Mouse (Mus musculus) liver, adult 2 months (tissue): Measurements from ENCODE around the gene Cyth4.

ENCODE experiments used
- CTCF ChIP-seq: fragments of 200-500 bp; IDR thresholded peaks from 2 replicates; pipeline ENCODE4 v1.5.1; 2011; ENCODE audit warnings: low read depth, low read length, control low read depth
- POLR2A ChIP-seq: fragments of 200-500 bp; IDR thresholded peaks from 2 replicates; pipeline ENCODE4 v1.6.1; 2011; ENCODE audit warnings: low read length, control low read depth; ENCODE audit not compliant: insufficient read depth; ENCODE audit errors: extremely low read depth

DNA sequence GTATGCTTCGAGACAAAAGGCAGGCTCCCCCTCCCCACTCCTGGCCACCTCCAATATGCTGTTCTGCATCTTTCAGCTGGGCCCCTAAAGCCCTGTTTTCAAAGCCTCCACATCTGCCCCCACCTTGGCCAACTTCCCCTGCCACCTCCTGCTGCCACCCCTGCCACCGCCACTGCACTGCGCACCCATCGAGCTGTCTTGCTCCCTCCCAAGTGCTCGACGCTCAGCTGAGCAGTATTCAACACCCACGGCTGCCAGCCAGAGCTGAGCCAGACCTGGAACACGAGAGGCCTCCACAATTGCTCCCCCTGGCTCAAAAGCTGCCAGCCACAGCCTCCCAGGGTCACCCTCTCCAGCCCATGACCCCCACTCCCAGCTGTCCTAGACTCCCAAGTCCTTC lies 47.8 kb downstream of the Cyth4 start:
- TF ChIP-seq CTCF: no peak
- no peak for TF ChIP-seq POLR2A
